In genomic region chr11:88400235-88400634, GRCm38 (mm10) we compare ENCODE assay signal across 11 mouse cellular contexts.
DNase-seq lines count a peak whose midpoint lies in the region; ATAC-seq and TF ChIP-seq lines count a peak whose summit lies in the region.
"Had no signal": no experiment of that assay in that cellular context is flagged by ENCODE, and none has a peak within 500 bp of the region (broad histone marks: within the 10 kb centered on the region; RNA-seq: fewer than 3 reads in every experiment).

No protein-coding gene starts in this region.

- H3K4me1 ChIP-seq in kidney, embryonic 15.5 days: peaks cover 49% of the 10 kb centered on the region
- peaks cover 32% of the 10 kb centered on the region for H3K4me1 ChIP-seq in lung, embryonic 16.5 days (replicated peaks; ENCODE audit: control insufficient read depth, insufficient read depth, low read length)

- 89% methylated on average over 6 of the region's 6 CpGs for WGBS in kidney, embryonic 15.5 days
- WGBS in lung, embryonic 16.5 days: 60% methylated on average over 6 of the region's 6 CpGs

- H3K9ac ChIP-seq in kidney, embryonic 15.5 days: no peak overlapping the region
- H3K9ac ChIP-seq in lung, embryonic 16.5 days (ENCODE audit: low read length): no peak overlapping the region
- H3K9ac ChIP-seq: limb, embryonic 12.5 days; neural tube, embryonic 15.5 days had no signal

- no peak for ATAC-seq in kidney, embryonic 15.5 days (replicated peaks; ENCODE audit: low FRiP score)
- ATAC-seq in lung, embryonic 16.5 days (ENCODE audit: low read depth): peak; percentile 71; the same call in 1 of the 2 replicates

- H3K36me3 ChIP-seq in kidney, embryonic 15.5 days: peaks cover 6% of the 10 kb centered on the region; the same call in 1 of the 2 replicates
- no peaks in the 10 kb centered on the region for H3K36me3 ChIP-seq in lung, embryonic 16.5 days (ENCODE audit: control insufficient read depth, insufficient read depth, low read length)
- H3K36me3 ChIP-seq: neural tube, embryonic 15.5 days had no signal

- H3K4me3 ChIP-seq in kidney, embryonic 15.5 days (replicated peaks): no peak overlapping the region
- no peak overlapping the region for H3K4me3 ChIP-seq in lung, embryonic 16.5 days (ENCODE audit: low read length)
- H3K4me3 ChIP-seq in layer of hippocampus, adult 2 months: no peak overlapping the region
- H3K4me3 ChIP-seq: limb, embryonic 12.5 days; neural tube, embryonic 15.5 days had no signal

- no peak for TF ChIP-seq CTCF in layer of hippocampus, adult 2 months (conservative IDR thresholded peaks at IDR 0.05)

- H3K4me2 ChIP-seq in kidney, embryonic 15.5 days: no peak overlapping the region
- H3K4me2 ChIP-seq in lung, embryonic 16.5 days (ENCODE audit: low read depth, low read length): no peak overlapping the region
- H3K4me2 ChIP-seq: limb, embryonic 12.5 days; neural tube, embryonic 15.5 days had no signal

- peak; percentile 38 for DNase-seq in kidney, adult 9 months
- DNase-seq in adipocyte (ENCODE audit: low spot score): peak; percentile 23
- DNase-seq in cerebellum, postnatal 14 days: peak; percentile 79 to 86
- DNase-seq in layer of hippocampus, adult 2 months (ENCODE audit: low spot score in 2 of 2): no peak
- no peak for DNase-seq in urinary bladder, postnatal 4 days (ENCODE audit: low spot score in 2 of 2)
- DNase-seq in spleen, postnatal 36 days (ENCODE audit: low spot score in 2 of 2): no peak
- DNase-seq: heart, postnatal 14 days had no signal

- no peaks in the 10 kb centered on the region for H3K9me3 ChIP-seq in kidney, embryonic 15.5 days (replicated peaks)
- no peaks in the 10 kb centered on the region for H3K9me3 ChIP-seq in lung, embryonic 16.5 days (ENCODE audit: control insufficient read depth, low read length)
- H3K9me3 ChIP-seq: limb, embryonic 12.5 days; neural tube, embryonic 15.5 days had no signal

- no peak overlapping the region for H3K27ac ChIP-seq in kidney, embryonic 15.5 days
- no peak overlapping the region for H3K27ac ChIP-seq in lung, embryonic 16.5 days (ENCODE audit: low read length)
- no peak overlapping the region for H3K27ac ChIP-seq in layer of hippocampus, adult 2 months
- H3K27ac ChIP-seq: limb, embryonic 12.5 days had no signal

- no peaks in the 10 kb centered on the region for H3K27me3 ChIP-seq in kidney, embryonic 15.5 days
- no peaks in the 10 kb centered on the region for H3K27me3 ChIP-seq in lung, embryonic 16.5 days (ENCODE audit: control insufficient read depth, insufficient read depth, low read depth, low read length)
- H3K27me3 ChIP-seq: limb, embryonic 12.5 days; neural tube, embryonic 15.5 days had no signal

Comparison
In these comparisons a context has a peak if more than half of its experiments do, and no peak if none do; other contexts are left out.
1. DNase-seq: peak in kidney, adult 9 months (single experiment), adipocyte (single experiment) and cerebellum, postnatal 14 days (2 of 2); none in layer of hippocampus, adult 2 months (0 of 2), urinary bladder, postnatal 4 days (0 of 2) and spleen, postnatal 36 days (0 of 2).